Mouse (Mus musculus) liver, embryonic 16.5 days (tissue): ENCODE results near the gene Pomt2. TPM values are rescaled to one million over a fixed set of nuclear protein-coding genes. Genes with fewer than 3 reads are reported as not detected.

ENCODE experiments used
- ATAC-seq: fragments of 200-750 bp; cut with Nextera tagmentation; 2 replicates; pipeline ENCODE4 v1.8.0; 2017; ENCODE audit warnings: low read depth, mild to moderate bottlenecking, moderate number of reproducible peaks, moderate library complexity
- H3K27ac ChIP-seq: fragments of 300-500 bp; sonication (generic); 2 replicates; pipeline ENCODE4 v1.5.1; 2014; ENCODE audit warnings: mild to moderate bottlenecking, low read length
- H3K27me3 ChIP-seq: fragments of 300-500 bp; sonication (generic); 2 replicates; pipeline ENCODE4 v1.6.1; 2014; ENCODE audit warnings: low read depth, low read length, mixed read lengths; ENCODE audit not compliant: control insufficient read depth, insufficient read depth
- H3K36me3 ChIP-seq: fragments of 300-500 bp; sonication (generic); 2 replicates; pipeline ENCODE4 v1.6.1; 2014; ENCODE audit warnings: mild to moderate bottlenecking; ENCODE audit not compliant: control insufficient read depth, insufficient read depth
- H3K4me1 ChIP-seq: fragments of 300-500 bp; sonication (generic); 2 replicates; pipeline ENCODE4 v1.6.1; 2014; ENCODE audit warnings: low read depth, low read length, mixed read lengths; ENCODE audit not compliant: control insufficient read depth
- H3K4me2 ChIP-seq: fragments of 300-500 bp; sonication (generic); 2 replicates; pipeline ENCODE4 v1.6.1; 2014; ENCODE audit warnings: low read depth, low read length, mixed read lengths
- H3K4me3 ChIP-seq: fragments of 300-500 bp; sonication (generic); 2 replicates; pipeline ENCODE4 v1.5.1; 2014; ENCODE audit warnings: low read depth, mild to moderate bottlenecking, low read length
- H3K9ac ChIP-seq: fragments of 300-500 bp; sonication (generic); 2 replicates; pipeline ENCODE4 v1.6.1; 2014; ENCODE audit warnings: low read depth, low read length
- H3K9me3 ChIP-seq: fragments of 300-500 bp; sonication (generic); replicated peaks from 2 replicates; pipeline ENCODE4 v1.6.1; 2016; ENCODE audit warnings: low read length; ENCODE audit not compliant: control insufficient read depth
- WGBS: fragments of 180-500 bp; shearing (Covaris S2); extraction: QIAGEN DNeasy Blood & Tissue Kit; methylation state at CpG from one replicate; pipeline ENCODE4 v1.1.7; 2014; ENCODE audit not compliant: insufficient replicate concordance; 5-methylcytosine and 5-hydroxymethylcytosine counted together
- polyA plus RNA-seq: library from polyadenylated mRNA; unstranded; fragments of >200 nt; fragmentation: Nextera tagmentation; extraction: Ambion mirVana; gene quantifications from 2 replicates; pipeline ENCODE4 v1.2.1, GENCODE M21; 2015

Pomt2 gene
- polyA plus RNA-seq, 1 experiment from 2014 or later = 3.8 TPM

DNA sequence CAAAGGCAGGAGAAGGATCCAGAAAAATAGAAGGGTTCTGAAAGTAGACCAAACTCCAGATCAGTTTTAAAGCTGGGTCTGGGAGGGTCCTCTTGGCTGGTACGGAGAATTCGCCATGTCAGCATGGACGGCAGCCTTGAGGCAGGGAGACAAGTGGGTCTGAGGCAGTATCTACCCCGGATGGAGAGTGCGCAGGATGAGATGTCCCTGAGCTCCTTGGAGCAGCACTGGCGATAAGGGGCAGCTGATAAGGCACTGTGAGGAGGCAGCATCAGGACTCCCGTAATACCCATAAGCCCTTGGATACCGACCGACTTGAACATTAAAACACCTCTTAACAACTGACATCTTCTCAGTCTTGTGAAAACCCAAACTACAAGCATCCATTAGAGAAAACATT lies 15.0 kb downstream of the Pomt2 start:
- H3K9me3 ChIP-seq = no peaks in the 10 kb centered on the region
- H3K27me3 ChIP-seq = no peaks in the 10 kb centered on the region
- 0 out of 2 replicates have a peak, but pooled peaks have one; percentile 41 for ATAC-seq
- no peak overlapping the region for H3K4me3 ChIP-seq
- H3K9ac ChIP-seq = no peak overlapping the region
- peaks cover 5% of the 10 kb centered on the region; the same call in 1 of the 2 replicates for H3K4me1 ChIP-seq
- no peak overlapping the region for H3K27ac ChIP-seq
- 57% methylated on average over 9 of the region's 9 CpGs for WGBS
- H3K4me2 ChIP-seq = no peak overlapping the region
- H3K36me3 ChIP-seq = no peaks in the 10 kb centered on the region

DNA sequence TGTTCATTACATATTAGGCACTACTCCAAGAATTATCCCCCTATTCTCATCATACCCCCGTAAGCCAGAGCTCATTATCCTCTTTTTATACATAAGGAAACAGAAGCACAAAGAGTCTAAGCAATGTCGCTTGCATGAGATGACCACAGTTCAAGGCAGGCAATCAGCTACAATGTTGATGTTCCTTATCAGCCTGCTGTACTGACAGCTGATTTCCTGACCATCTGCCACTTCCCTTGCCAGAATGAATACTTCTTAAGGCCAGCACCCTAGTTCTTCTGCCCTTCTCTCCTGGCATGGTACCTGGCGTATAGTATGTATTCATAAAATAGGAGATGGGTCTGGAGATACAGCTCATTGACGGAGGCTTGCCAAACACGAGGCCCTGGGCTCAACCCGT lies 15.6 kb downstream of the Pomt2 start:
- H3K36me3 ChIP-seq = no peaks in the 10 kb centered on the region
- no peak overlapping the region for H3K9ac ChIP-seq
- H3K27ac ChIP-seq = no peak overlapping the region
- H3K9me3 ChIP-seq = no peaks in the 10 kb centered on the region
- H3K4me3 ChIP-seq = no peak overlapping the region
- H3K4me1 ChIP-seq = peaks cover 5% of the 10 kb centered on the region; the same call in 1 of the 2 replicates
- 43% methylated on average over 6 of the region's 6 CpGs for WGBS
- no peak overlapping the region for H3K4me2 ChIP-seq
- no peaks in the 10 kb centered on the region for H3K27me3 ChIP-seq
- ATAC-seq = no peak

DNA sequence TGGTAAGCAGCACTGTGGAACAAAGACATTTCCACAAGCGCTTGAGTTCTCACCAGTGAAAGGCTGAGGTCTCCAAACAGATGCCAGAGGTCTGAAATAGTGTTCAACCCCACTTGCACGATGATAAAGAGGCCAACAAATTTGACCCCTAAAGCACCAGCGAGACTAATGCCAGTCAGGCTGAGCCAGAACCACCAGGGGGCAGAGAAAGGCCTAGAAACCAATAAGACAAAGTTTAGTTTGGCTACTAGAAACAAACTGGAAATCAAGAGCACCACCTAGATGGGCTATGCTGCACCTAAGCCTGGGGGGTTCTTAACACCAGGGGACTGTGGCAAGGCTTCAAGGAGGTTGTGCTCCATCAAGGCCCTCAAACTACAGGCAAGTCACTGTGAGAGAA lies 16.1 kb downstream of the Pomt2 start:
- Histone ChIP-seq H3K36me3 (no peaks in the 10 kb centered on the region), H3K27me3 (no peaks in the 10 kb centered on the region), H3K4me2 (no peak overlapping the region), H3K9me3 (no peaks in the 10 kb centered on the region), H3K4me1 (peaks cover 5% of the 10 kb centered on the region; the same call in 1 of the 2 replicates), H3K4me3 (no peak overlapping the region), H3K9ac (no peak overlapping the region), H3K27ac (no peak overlapping the region)
- ATAC-seq = no peak
- 61% methylated on average over 3 of the region's 3 CpGs for WGBS

DNA sequence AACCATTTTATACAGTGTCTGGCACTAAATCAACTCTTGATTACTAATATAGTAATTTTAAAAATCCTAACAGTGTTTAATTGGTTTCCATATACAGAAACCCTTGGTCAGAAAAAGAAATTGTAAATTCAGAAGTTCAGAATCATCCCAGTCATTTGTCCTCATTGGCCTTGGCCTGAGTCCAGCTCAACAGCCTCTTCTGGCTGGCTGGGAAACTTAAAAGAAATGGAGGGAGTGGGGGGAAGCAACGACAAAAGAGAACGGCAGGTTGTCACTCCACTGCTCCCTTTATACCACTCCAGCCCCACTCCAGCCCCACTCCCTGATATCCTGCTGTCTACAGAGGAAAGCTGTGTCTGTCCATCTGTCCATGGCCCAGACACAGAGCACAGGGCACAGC lies 16.6 kb downstream of the Pomt2 start:
- Histone ChIP-seq H3K4me3 (no peak overlapping the region), H3K9ac (no peak overlapping the region), H3K4me2 (no peak overlapping the region), H3K36me3 (no peaks in the 10 kb centered on the region), H3K4me1 (peaks cover 5% of the 10 kb centered on the region; the same call in 1 of the 2 replicates), H3K27ac (no peak overlapping the region), H3K27me3 (no peaks in the 10 kb centered on the region), H3K9me3 (no peaks in the 10 kb centered on the region)
- WGBS = 63% methylated on average over 2 of the region's 2 CpGs
- ATAC-seq = no peak

DNA sequence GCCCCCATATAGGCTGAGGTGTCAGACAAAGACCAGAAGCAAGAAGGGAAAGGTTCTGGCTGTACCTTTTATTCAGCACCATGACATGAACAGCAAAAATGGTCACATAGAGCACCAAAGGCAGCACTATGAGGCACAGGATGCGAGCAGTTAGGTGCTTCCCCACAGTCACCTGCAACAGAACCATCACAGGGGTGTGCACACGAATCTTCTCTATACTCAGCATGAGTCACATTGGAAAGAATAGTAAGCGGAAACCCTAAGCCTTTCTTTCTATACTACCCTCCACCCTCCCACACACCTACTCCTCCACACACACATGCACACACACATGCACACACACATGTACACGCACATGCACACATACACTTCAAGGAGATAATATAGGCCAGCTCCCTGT lies 17.5 kb downstream of the Pomt2 start:
- H3K27me3 ChIP-seq = no peaks in the 10 kb centered on the region
- no peak overlapping the region for H3K27ac ChIP-seq
- no peaks in the 10 kb centered on the region for H3K9me3 ChIP-seq
- H3K9ac ChIP-seq = no peak overlapping the region
- no peak overlapping the region for H3K4me3 ChIP-seq
- H3K36me3 ChIP-seq = no peaks in the 10 kb centered on the region
- WGBS = 65% methylated on average over 4 of the region's 4 CpGs
- no peak for ATAC-seq
- H3K4me1 ChIP-seq = peaks cover 5% of the 10 kb centered on the region; the same call in 1 of the 2 replicates
- H3K4me2 ChIP-seq = no peak overlapping the region

DNA sequence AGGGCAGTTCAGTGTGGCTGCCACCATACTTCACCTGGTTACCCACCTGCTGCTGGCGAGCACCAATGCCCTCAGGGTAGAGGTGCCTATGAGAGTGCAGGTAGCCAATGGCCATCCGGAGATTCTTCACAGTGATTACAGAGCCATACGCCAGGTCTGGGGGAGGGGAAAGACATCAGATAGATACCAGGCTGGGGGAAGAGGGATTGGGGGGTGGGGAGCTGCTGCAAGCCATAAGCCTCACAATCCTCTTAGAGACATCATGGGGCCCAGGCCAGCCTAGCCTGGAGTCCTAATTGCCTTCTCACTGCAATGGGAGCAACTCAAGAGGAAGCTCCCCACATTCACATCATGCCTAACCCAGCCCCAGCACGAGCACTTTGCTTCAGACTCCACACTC lies 20.5 kb downstream of the Pomt2 start:
- Histone ChIP-seq H3K27ac (no peak overlapping the region), H3K4me1 (no peaks in the 10 kb centered on the region), H3K36me3 (no peaks in the 10 kb centered on the region), H3K4me3 (no peak overlapping the region), H3K9ac (no peak overlapping the region), H3K9me3 (no peaks in the 10 kb centered on the region), H3K27me3 (no peaks in the 10 kb centered on the region), H3K4me2 (no peak overlapping the region)
- ATAC-seq = no peak
- WGBS = 61% methylated on average over 4 of the region's 4 CpGs

DNA sequence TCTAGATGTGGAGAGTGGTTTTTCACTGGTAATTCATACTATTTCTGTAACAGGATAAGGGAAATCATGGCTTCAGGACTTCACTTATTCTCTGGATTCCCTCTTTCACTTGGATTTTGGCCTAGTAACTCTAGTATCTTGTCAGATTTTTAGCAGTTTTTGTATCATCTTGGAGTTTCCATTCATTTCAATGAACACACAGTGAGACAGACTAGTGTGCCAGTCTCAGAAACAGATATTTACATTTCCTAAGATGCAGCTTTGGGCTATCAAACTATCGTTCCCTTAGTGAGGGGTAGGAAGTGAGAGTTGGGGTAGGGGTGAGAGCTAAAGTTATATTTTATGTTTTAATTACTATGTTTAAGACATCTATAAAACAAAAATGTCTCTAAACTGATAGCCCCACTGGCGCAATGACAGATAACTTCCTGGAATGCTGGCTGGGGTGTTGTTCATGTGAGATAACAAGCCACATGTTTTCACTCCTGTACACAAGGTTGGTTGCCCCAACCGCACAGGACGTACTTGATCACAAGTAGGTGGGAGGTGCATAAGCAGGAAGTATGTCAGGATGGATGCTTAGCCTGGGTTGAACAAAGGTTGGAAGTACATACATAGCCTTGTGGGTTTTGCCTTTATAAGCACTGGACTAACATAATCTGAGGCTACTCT lies 25.7 kb downstream of the Pomt2 start:
- H3K4me2 ChIP-seq = no peak overlapping the region
- no peaks in the 10 kb centered on the region for H3K9me3 ChIP-seq
- no peak overlapping the region for H3K9ac ChIP-seq
- no peak overlapping the region for H3K4me3 ChIP-seq
- no peaks in the 10 kb centered on the region for H3K4me1 ChIP-seq
- peak; percentile 92 for ATAC-seq
- no peaks in the 10 kb centered on the region for H3K36me3 ChIP-seq
- no peaks in the 10 kb centered on the region for H3K27me3 ChIP-seq
- 41% methylated on average over 4 of the region's 4 CpGs for WGBS
- no peak overlapping the region for H3K27ac ChIP-seq

DNA sequence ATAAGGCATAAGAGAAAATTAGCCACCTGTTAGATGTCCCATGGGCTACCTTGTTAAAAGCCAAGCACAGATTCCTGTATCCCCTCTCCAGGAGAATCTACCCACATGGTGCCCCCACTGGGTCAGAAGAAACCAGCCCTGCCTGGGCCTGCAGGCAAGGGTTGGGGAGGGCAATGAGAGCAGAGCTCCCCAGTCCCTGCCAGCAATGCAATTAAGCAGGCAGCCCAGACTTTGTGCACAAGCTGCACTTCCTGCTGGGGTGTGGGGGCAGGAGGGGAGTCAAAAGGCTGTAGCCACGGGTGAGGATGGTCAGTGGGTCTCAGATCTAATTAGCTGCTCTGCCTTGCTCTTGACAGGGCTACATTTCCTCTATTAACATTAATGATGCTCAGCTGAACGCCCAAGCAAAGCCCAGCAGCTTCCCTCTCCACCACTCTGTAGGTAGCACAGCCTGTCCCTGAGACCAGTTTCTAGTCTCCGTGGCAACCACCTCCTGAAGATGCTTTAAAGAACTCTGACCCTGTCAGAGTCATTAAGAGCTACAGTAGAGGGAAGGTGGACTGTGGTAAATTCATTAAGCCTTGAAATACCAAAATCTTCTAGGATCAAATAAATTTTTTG lies 40.3 kb downstream of the Pomt2 start:
- whole genome bisulfite sequencing = 38% methylated on average over 3 of the region's 3 CpGs
- no peaks in the 10 kb centered on the region for H3K36me3 ChIP-seq
- ATAC-seq = no peak

DNA sequence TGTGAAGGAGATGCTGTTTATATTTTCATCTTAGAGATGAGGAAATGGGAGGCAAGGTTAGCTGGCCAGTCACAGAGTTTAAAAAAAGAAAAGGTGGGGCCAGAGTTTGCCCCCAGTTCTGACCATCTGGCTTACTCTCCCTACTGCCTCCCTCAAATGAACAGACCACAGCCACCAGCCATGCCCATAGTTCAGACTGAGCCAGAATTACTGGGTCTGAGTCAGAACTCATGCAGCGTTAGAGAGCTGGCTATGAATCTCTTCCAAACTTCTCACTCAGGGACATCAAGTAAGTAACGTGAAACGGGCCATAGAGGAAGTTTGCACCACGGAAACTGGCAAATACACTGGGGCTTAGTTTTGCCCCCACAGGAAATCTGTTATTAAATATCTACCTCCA lies 43.0 kb downstream of the Pomt2 start:
- no peaks in the 10 kb centered on the region for H3K4me1 ChIP-seq
- 39% methylated on average over 4 of the region's 4 CpGs for WGBS
- H3K27me3 ChIP-seq = peaks cover 14% of the 10 kb centered on the region
- no peak overlapping the region for H3K9ac ChIP-seq
- no peak overlapping the region for H3K4me3 ChIP-seq
- no peak overlapping the region for H3K27ac ChIP-seq
- H3K9me3 ChIP-seq = no peaks in the 10 kb centered on the region
- H3K4me2 ChIP-seq = no peak overlapping the region
- no peaks in the 10 kb centered on the region for H3K36me3 ChIP-seq
- no peak for ATAC-seq

More for the DNA sequence above, 40.3 kb downstream of the Pomt2 start:
- Histone ChIP-seq H3K4me2 (no peak overlapping the region), H3K9me3 (no peaks in the 10 kb centered on the region), H3K27ac (no peak overlapping the region), H3K4me3 (no peak overlapping the region), H3K9ac (no peak overlapping the region), H3K4me1 (no peaks in the 10 kb centered on the region), H3K27me3 (peaks cover 1% of the 10 kb centered on the region)
